Mouse (Mus musculus) kidney, adult 2 months (tissue): ENCODE measurements around the gene Cd34. TPM values are rescaled to one million over a fixed set of nuclear protein-coding genes. Genes with fewer than 3 reads are reported as not detected.
A peak's percentile ranks its signal among the peaks of the same experiment; 100 is the strongest.

Experiments
- DNase-seq: peaks from one replicate; pipeline ENCODE4 v3.0.0; 2021
- H3K27ac ChIP-seq: fragments of 200-500 bp; 2 replicates; pipeline ENCODE4 v1.5.1; 2012; ENCODE audit warnings: low read depth, low read length, control low read depth, inconsistent platforms; ENCODE audit not compliant: insufficient read depth
- H3K27me3 ChIP-seq: fragments of 200-500 bp; replicated peaks from 2 replicates; pipeline ENCODE4 v1.6.1; 2012; ENCODE audit warnings: mild to moderate bottlenecking, moderate library complexity, low read length, inconsistent platforms; ENCODE audit not compliant: control insufficient read depth, insufficient read depth
- H3K36me3 ChIP-seq: fragments of 200-500 bp; 2 replicates; pipeline ENCODE4 v1.6.1; 2012; ENCODE audit warnings: mild to moderate bottlenecking, moderate library complexity, low read length, inconsistent platforms; ENCODE audit not compliant: control insufficient read depth, insufficient read depth
- H3K4me1 ChIP-seq: fragments of 200-500 bp; 2 replicates; pipeline ENCODE4 v1.6.1; 2011; ENCODE audit warnings: low read length; ENCODE audit not compliant: control insufficient read depth, insufficient read depth
- H3K4me3 ChIP-seq: fragments of 200-500 bp; 2 replicates; pipeline ENCODE4 v1.5.1; 2011; ENCODE audit warnings: mild to moderate bottlenecking, low read depth, low read length, control low read depth; ENCODE audit not compliant: insufficient read depth
- CTCF ChIP-seq: fragments of 200-500 bp; conservative IDR thresholded peaks from 2 replicates; pipeline ENCODE4 v1.5.1; 2011; ENCODE audit warnings: low read depth, mild to moderate bottlenecking, control low read depth, low read length, moderate library complexity, mixed read lengths; ENCODE audit not compliant: insufficient read depth, insufficient read length
- POLR2A ChIP-seq: fragments of 200-500 bp; IDR thresholded peaks from one replicate; pipeline ENCODE4 v1.6.1; 2011; ENCODE audit warnings: low read depth, low read length, control low read depth
- WGBS: fragments of 180-500 bp; shearing (Covaris S2); methylation state at CpG from one replicate; pipeline ENCODE4 v1.1.7; 2018; 5-methylcytosine and 5-hydroxymethylcytosine counted together
- polyA plus RNA-seq: library from polyadenylated mRNA; depleted of rRNA; stranded (reverse); fragments of >200 nt; gene quantifications from 2 replicates; pipeline ENCODE4 v1.2.3, GENCODE M21; 2012

Gene Cd34
- polyA plus RNA-seq, 1 experiment, result 37.5 TPM

- no peaks in the 10 kb centered on the region; the same call in 1 of the 2 replicates for H3K27me3 ChIP-seq
- no peaks in the 10 kb centered on the region for H3K4me1 ChIP-seq
- no peaks in the 10 kb centered on the region for H3K36me3 ChIP-seq
- H3K27ac ChIP-seq, result no peak overlapping the region
- no peak for TF ChIP-seq CTCF
- TF ChIP-seq POLR2A, result no peak
- WGBS, result 56% methylated on average over 2 of the region's 2 CpGs
- H3K4me3 ChIP-seq, result no peak overlapping the region
- peak; percentile 51 for DNase-seq
Observed at GRCm38 (mm10) chr1:194945382-194945781, 6.8 kb downstream of the Cd34 start.

- WGBS, result 84% methylated on average over 1 of the region's 1 CpGs
- no peak for TF ChIP-seq POLR2A
- no peak for TF ChIP-seq CTCF
- Histone ChIP-seq H3K4me3 (no peak overlapping the region), H3K4me1 (no peaks in the 10 kb centered on the region), H3K27ac (no peak overlapping the region), H3K27me3 (no peaks in the 10 kb centered on the region), H3K36me3 (no peaks in the 10 kb centered on the region)
- no peak for DNase-seq
Observed at GRCm38 (mm10) chr1:194946467-194946866, 7.8 kb downstream of the Cd34 start.

GRCm38 (mm10) chr1:194950913-194951312 is 12.3 kb downstream of the Cd34 start:
- Histone ChIP-seq H3K27ac (no peak overlapping the region), H3K4me3 (no peak overlapping the region), H3K27me3 (no peaks in the 10 kb centered on the region), H3K4me1 (no peaks in the 10 kb centered on the region), H3K36me3 (no peaks in the 10 kb centered on the region)
- TF ChIP-seq CTCF (no peak), POLR2A (no peak)
- DNase-seq, result no peak
- WGBS, result 66% methylated on average over 2 of the region's 2 CpGs

GRCm38 (mm10) chr1:194952891-194953290 is 14.3 kb downstream of the Cd34 start:
- Histone ChIP-seq H3K36me3 (no peaks in the 10 kb centered on the region), H3K4me1 (no peaks in the 10 kb centered on the region; the same call in 1 of the 2 replicates), H3K27me3 (no peaks in the 10 kb centered on the region), H3K27ac (no peak overlapping the region), H3K4me3 (no peak overlapping the region)
- no peak for DNase-seq
- TF ChIP-seq CTCF (0 out of 2 replicates have a peak, but pooled peaks have one; percentile 6), POLR2A (no peak)
- 93% methylated on average over 1 of the region's 1 CpGs for WGBS

GRCm38 (mm10) chr1:194954694-194955093 is 16.1 kb downstream of the Cd34 start:
- Histone ChIP-seq H3K4me1 (no peaks in the 10 kb centered on the region; the same call in 1 of the 2 replicates), H3K27ac (no peak overlapping the region), H3K27me3 (no peaks in the 10 kb centered on the region), H3K4me3 (no peak overlapping the region), H3K36me3 (no peaks in the 10 kb centered on the region)
- no peak for TF ChIP-seq CTCF
- no peak for TF ChIP-seq POLR2A
- no peak for DNase-seq

GRCm38 (mm10) chr1:194955749-194956148 is 17.1 kb downstream of the Cd34 start:
- TF ChIP-seq POLR2A (no peak), CTCF (no peak)
- WGBS, result 37% methylated on average over 2 of the region's 2 CpGs
- no peak overlapping the region; the same call in 1 of the 2 replicates for H3K27ac ChIP-seq
- DNase-seq, result peak; percentile 54
- H3K4me1 ChIP-seq, result no peaks in the 10 kb centered on the region; the same call in 1 of the 2 replicates
- no peak overlapping the region for H3K4me3 ChIP-seq
- no peaks in the 10 kb centered on the region for H3K36me3 ChIP-seq
- no peaks in the 10 kb centered on the region for H3K27me3 ChIP-seq

- Histone ChIP-seq H3K4me3 (no peak overlapping the region), H3K4me1 (no peaks in the 10 kb centered on the region; the same call in 1 of the 2 replicates), H3K27me3 (no peaks in the 10 kb centered on the region), H3K36me3 (no peaks in the 10 kb centered on the region), H3K27ac (no peak overlapping the region)
- WGBS, result 88% methylated on average over 2 of the region's 2 CpGs
- TF ChIP-seq POLR2A (no peak), CTCF (no peak)
- no peak for DNase-seq
Observed at GRCm38 (mm10) chr1:194957021-194957420, 18.4 kb downstream of the Cd34 start.
